Mouse (Mus musculus) E14TG2a.4 (cell line): ENCODE data around the gene Eme1.

Source experiments
- CTCF ChIP-seq: conservative IDR thresholded peaks from 2 replicates; pipeline ENCODE4 v1.5.1; 2014; ENCODE audit warnings: low read length
- NANOG ChIP-seq: IDR thresholded peaks from 2 replicates; pipeline ENCODE4 v1.6.1; 2014; ENCODE audit warnings: borderline replicate concordance, low read length, mixed read lengths
- POU5F1 ChIP-seq: IDR thresholded peaks from 2 replicates; pipeline ENCODE4 v1.6.1; 2014; ENCODE audit warnings: low read length, borderline replicate concordance

GRCm38 (mm10) chr11:94617646-94618045, 36.1 kb downstream of the Eme1 start:
- TF ChIP-seq CTCF, result no peak
- no peak for TF ChIP-seq NANOG
- TF ChIP-seq POU5F1, result no peak
